Mouse (Mus musculus) MEL (cell line): ENCODE results near the gene Gm20388. TPM values are rescaled to one million over a fixed set of nuclear protein-coding genes. Genes with fewer than 3 reads are reported as not detected.

Experiments
- DNase-seq: peaks from one replicate; pipeline ENCODE4 v3.0.0; 2011; ENCODE audit warnings: low read depth, low spot score
- H3K27ac ChIP-seq: 2 replicates; pipeline ENCODE4 v1.5.1; 2012; ENCODE audit warnings: low read depth, mild to moderate bottlenecking, control low read depth, low read length, moderate library complexity; ENCODE audit not compliant: control insufficient read depth
- H3K27me3 ChIP-seq, 2 experiments: fragments of 150-350 bp in 1 of 2; sonication (generic) in 1 of 2; 2 replicates each; pipeline ENCODE4 v1.6.1; 2012; ENCODE audit warnings: low read length in 2 of 2, mild to moderate bottlenecking in 2 of 2, improper control_type of control experiment in 1 of 2, moderate library complexity in 1 of 2; ENCODE audit not compliant: insufficient read depth in 2 of 2, control insufficient read depth in 1 of 2
- H3K36me3 ChIP-seq, 2 experiments: 2 replicates each; pipeline ENCODE4 v1.6.1; 2012 to 2014; ENCODE audit warnings: low read length in 2 of 2, improper control_type of control experiment in 1 of 2, inconsistent platforms in 1 of 2, mild to moderate bottlenecking in 1 of 2; ENCODE audit not compliant: insufficient read depth in 2 of 2, control insufficient read depth in 1 of 2
- H3K4me1 ChIP-seq, 2 experiments: fragments of 150-350 bp in 1 of 2; sonication (generic) in 1 of 2; 2 replicates each; pipeline ENCODE4 v1.6.1; 2012; ENCODE audit warnings: low read length in 2 of 2, improper control_type of control experiment in 1 of 2, mild to moderate bottlenecking in 1 of 2; ENCODE audit not compliant: insufficient read depth in 2 of 2, control insufficient read depth in 1 of 2
- H3K4me3 ChIP-seq, 2 experiments: fragments of 150-350 bp in 1 of 2; sonication (generic) in 1 of 2; 2 replicates each; pipeline ENCODE4 v1.5.1; 2012; ENCODE audit warnings: low read depth in 2 of 2, low read length in 2 of 2, mild to moderate bottlenecking in 2 of 2, moderate library complexity in 2 of 2, control low read depth in 1 of 2, improper control_type of control experiment in 1 of 2; ENCODE audit not compliant: control insufficient read depth in 1 of 2, insufficient read depth in 1 of 2
- H3K79me2 ChIP-seq: 2 replicates; pipeline ENCODE4 v1.6.1; 2012; ENCODE audit warnings: mild to moderate bottlenecking, low read length, moderate library complexity; ENCODE audit not compliant: control insufficient read depth, poor library complexity, insufficient read depth
- H3K9ac ChIP-seq: 2 replicates; pipeline ENCODE4 v1.6.1; 2012; ENCODE audit warnings: low read depth, mild to moderate bottlenecking, control low read depth, low read length, moderate library complexity; ENCODE audit not compliant: control insufficient read depth, poor library complexity, severe bottlenecking
- H3K9me3 ChIP-seq: fragments of 150-350 bp; sonication (generic); replicated peaks from 2 replicates; pipeline ENCODE4 v1.6.1; 2012; ENCODE audit warnings: mild to moderate bottlenecking, low read length, improper control_type of control experiment, moderate library complexity; ENCODE audit not compliant: insufficient read depth
- BHLHE40 ChIP-seq: IDR thresholded peaks from 2 replicates; pipeline ENCODE4 v1.6.1; 2012; ENCODE audit warnings: low read depth, mild to moderate bottlenecking, inconsistent platforms, low read length, improper control_type of control experiment, borderline replicate concordance
- CHD2 ChIP-seq: IDR thresholded peaks from 2 replicates; pipeline ENCODE4 v1.6.1; 2011; ENCODE audit warnings: low read length, improper control_type of control experiment
- CTCF ChIP-seq, 3 experiments: IDR thresholded peaks in 2 of 3; conservative IDR thresholded peaks in 1 of 3; 2 replicates each; pipeline ENCODE4 v1.5.1; 2011 to 2012; ENCODE audit warnings: low read length in 3 of 3, low read depth in 2 of 3, mild to moderate bottlenecking in 2 of 3, improper control_type of control experiment in 1 of 3, inconsistent platforms in 1 of 3, mixed read lengths in 1 of 3, moderate library complexity in 1 of 3; ENCODE audit not compliant: control insufficient read depth in 1 of 3, insufficient read depth in 1 of 3, poor library complexity in 1 of 3, severe bottlenecking in 1 of 3
- E2F4 ChIP-seq: IDR thresholded peaks from 2 replicates; pipeline ENCODE4 v1.6.1; 2011; ENCODE audit warnings: low read depth, low read length, improper control_type of control experiment, borderline replicate concordance
- EP300 ChIP-seq, 2 experiments: IDR thresholded peaks; 2 replicates each; pipeline ENCODE4 v1.6.1; 2011; ENCODE audit warnings: improper control_type of control experiment in 2 of 2, low read length in 2 of 2, low read depth in 1 of 2, mild to moderate bottlenecking in 1 of 2
- GATA1 ChIP-seq: IDR thresholded peaks from 2 replicates; pipeline ENCODE4 v1.6.1; 2011; ENCODE audit warnings: low read depth, low read length, improper control_type of control experiment
- HCFC1 ChIP-seq: IDR thresholded peaks from 2 replicates; pipeline ENCODE4 v1.6.1; 2012; ENCODE audit warnings: low read depth, mild to moderate bottlenecking, inconsistent platforms, low read length, improper control_type of control experiment, moderate library complexity
- KAT2A ChIP-seq: conservative IDR thresholded peaks from 2 replicates; pipeline ENCODE4 v1.6.1; 2012; ENCODE audit warnings: low read depth, low read length, improper control_type of control experiment, inconsistent platforms
- MEF2A ChIP-seq: IDR thresholded peaks from 2 replicates; pipeline ENCODE4 v1.6.1; 2014; ENCODE audit warnings: low read depth, mild to moderate bottlenecking, inconsistent platforms, low read length, improper control_type of control experiment; ENCODE audit not compliant: poor library complexity, insufficient replicate concordance, severe bottlenecking; ENCODE audit errors: extremely low read depth
- MXI1 ChIP-seq: IDR thresholded peaks from 2 replicates; pipeline ENCODE4 v1.6.1; 2011; ENCODE audit warnings: mild to moderate bottlenecking, low read depth, low read length, improper control_type of control experiment
- POLR2A ChIP-seq, 2 experiments: IDR thresholded peaks; 2 replicates each; pipeline ENCODE4 v1.6.1; 2011 to 2012; ENCODE audit warnings: low read length in 2 of 2, mild to moderate bottlenecking in 2 of 2, control low read depth in 1 of 2, improper control_type of control experiment in 1 of 2, low read depth in 1 of 2, moderate library complexity in 1 of 2; ENCODE audit not compliant: control insufficient read depth in 1 of 2, insufficient read depth in 1 of 2, poor library complexity in 1 of 2
- POLR2AphosphoS2 ChIP-seq: IDR thresholded peaks from 2 replicates; pipeline ENCODE4 v1.6.1; 2011; ENCODE audit warnings: low read length, improper control_type of control experiment
- RAD21 ChIP-seq: IDR thresholded peaks from 2 replicates; pipeline ENCODE4 v1.6.1; 2011; ENCODE audit warnings: mild to moderate bottlenecking, low read depth, low read length, improper control_type of control experiment
- SIN3A ChIP-seq: IDR thresholded peaks from 2 replicates; pipeline ENCODE4 v1.6.1; 2012; ENCODE audit warnings: low read length, improper control_type of control experiment, inconsistent platforms
- TAL1 ChIP-seq: IDR thresholded peaks from 2 replicates; pipeline ENCODE4 v1.6.1; 2012; ENCODE audit warnings: mild to moderate bottlenecking, inconsistent platforms, low read length, moderate library complexity, mixed read lengths
- TBP ChIP-seq: IDR thresholded peaks from 2 replicates; pipeline ENCODE4 v1.8.0; 2011; ENCODE audit warnings: low read depth, low read length, improper control_type of control experiment
- UBTF ChIP-seq: IDR thresholded peaks from 2 replicates; pipeline ENCODE4 v1.6.1; 2012; ENCODE audit warnings: low read depth, mild to moderate bottlenecking, inconsistent platforms, low read length, improper control_type of control experiment, moderate library complexity, borderline replicate concordance; ENCODE audit not compliant: insufficient read depth
- polyA plus RNA-seq, 2 experiments: library from polyadenylated mRNA; stranded (reverse) in 1 of 2; unstranded in 1 of 2; fragments of >175 nt in 1 of 2; fragments of >200 nt in 1 of 2; gene quantifications; 2 replicates each; pipeline versions ENCODE4 v1.2.1 to v1.2.4; 2012; ENCODE audit warnings: low replicate concordance in 2 of 2, low read depth in 1 of 2; ENCODE audit not compliant: insufficient read length in 2 of 2, insufficient read depth in 1 of 2, missing spikeins in 1 of 2
- total RNA-seq: library from RNA; depleted of rRNA; stranded (reverse); fragments of 300-350 nt; gene quantifications from 2 replicates; pipeline ENCODE4 v1.2.3, GENCODE M21; 2012

The Gm20388 gene
- total and polyA plus RNA-seq, 3 experiments = 11.1 to 17.8 TPM; not detected in 1

- DNase-seq = no peak
- H3K4me3 ChIP-seq = no peak within 1 kb of the TSS
- H3K27ac ChIP-seq = no peak within 1 kb of the TSS
- TF ChIP-seq E2F4 (no peak), SIN3A (no peak), CHD2 (no peak), MEF2A (no peak), POLR2AphosphoS2 (no peak), MXI1 (no peak)
- H3K36me3 ChIP-seq = no peaks in the 10 kb centered on the region
- H3K4me1 ChIP-seq = peaks cover 0 to 5% of the 10 kb centered on the region in 2 experiments; a peak in 1 of 4 replicates
- H3K27me3 ChIP-seq = no peaks in the 10 kb centered on the region
- H3K9ac ChIP-seq = no peak within 1 kb of the TSS
- H3K9me3 ChIP-seq = no peaks in the 10 kb centered on the region
- H3K79me2 ChIP-seq = peaks cover 3% of the 10 kb centered on the region; the same call in 1 of the 2 replicates
Observed at GRCm38 (mm10) chr8:123514781-123515539, 3604.3 kb downstream of the Gm20388 start, which contains the start of gene Dbndd1. Gene Dbndd1, minus strand, starts transcription at chr8:123515463.

DNA sequence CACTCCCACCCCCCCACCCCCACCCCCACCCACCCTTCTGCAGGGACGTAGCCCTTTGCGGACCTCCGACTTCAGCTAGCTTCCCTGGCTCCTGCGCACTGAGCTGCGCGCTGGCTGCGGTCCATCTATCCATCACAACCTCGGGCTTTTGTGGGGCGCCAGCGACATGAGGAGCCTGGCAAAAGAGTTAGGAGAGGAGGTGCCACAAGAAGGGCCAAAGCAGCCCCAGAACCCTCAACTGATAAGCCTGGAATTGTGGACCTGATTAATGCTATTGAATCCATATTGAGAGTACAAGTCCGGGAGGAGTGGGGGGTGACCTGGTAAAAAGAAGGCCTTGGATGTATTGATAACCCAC lies 3604.9 kb downstream of the Gm20388 start:
- Histone ChIP-seq H3K79me2 (peaks cover 3% of the 10 kb centered on the region; the same call in 1 of the 2 replicates), H3K27me3 (no peaks in the 10 kb centered on the region), H3K9me3 (no peaks in the 10 kb centered on the region), H3K4me3 (no peak overlapping the region), H3K4me1 (peaks cover 0 to 5% of the 10 kb centered on the region in 2 experiments; a peak in 1 of 4 replicates), H3K27ac (no peak overlapping the region), H3K36me3 (no peaks in the 10 kb centered on the region), H3K9ac (no peak overlapping the region)
- TF ChIP-seq RAD21 = no peak
- TF ChIP-seq TBP = no peak
- TF ChIP-seq POLR2A (IDR thresholded peaks at IDR 0.05; ENCODE audit: control insufficient read depth in 1 of 2, insufficient read depth in 1 of 2, low read depth in 1 of 2, low read length in 2 of 2, poor library complexity in 1 of 2) = no peak
- no peak for TF ChIP-seq KAT2A
- TF ChIP-seq BHLHE40 = no peak
- TF ChIP-seq GATA1 = no peak
- no peak for TF ChIP-seq MEF2A
- TF ChIP-seq E2F4 = no peak
- no peak for TF ChIP-seq TAL1
- TF ChIP-seq UBTF = no peak
- TF ChIP-seq CTCF (IDR thresholded peaks at IDR 0.05 in 2 of 3, conservative IDR thresholded peaks at IDR 0.05 in 1 of 3; ENCODE audit: control insufficient read depth in 1 of 3, insufficient read depth in 1 of 3, low read depth in 2 of 3, low read length in 3 of 3, poor library complexity in 1 of 3, severe bottlenecking in 1 of 3) = no peak
- no peak for TF ChIP-seq HCFC1
- no peak for TF ChIP-seq EP300 (IDR thresholded peaks at IDR 0.05; ENCODE audit: low read depth in 1 of 2, low read length in 2 of 2)
- no peak for DNase-seq
